In genomic region chr2:158178696-158179369, GRCm38 (mm10) we compare ENCODE assay signal across 7 mouse cellular contexts. TPM values are rescaled to one million over a fixed set of nuclear protein-coding genes. Genes with fewer than 3 reads are reported as not detected.
DNase-seq lines count a peak whose midpoint lies in the region; ATAC-seq lines count a peak whose summit lies in the region.

No protein-coding gene starts in this region.

- H3K4me2 ChIP-seq in liver, embryonic 15.5 days, result peak overlapping the region; percentile 64

- peaks cover 41% of the 10 kb centered on the region for H3K27me3 ChIP-seq in liver, embryonic 15.5 days

- WGBS in liver, embryonic 15.5 days (ENCODE audit: insufficient replicate concordance), result 7% methylated on average over 19 of the region's 19 CpGs

- no peak overlapping the region for H3K9ac ChIP-seq in liver, embryonic 15.5 days

- no peaks in the 10 kb centered on the region for H3K9me3 ChIP-seq in liver, embryonic 15.5 days (replicated peaks)

- peak overlapping the region; percentile 32 for H3K4me3 ChIP-seq in liver, embryonic 15.5 days (replicated peaks)

- peak; percentile 39 for ATAC-seq in common myeloid progenitor, adult 5-6 weeks (replicated peaks; ENCODE audit: low read depth, poor library complexity, severe bottlenecking)
- ATAC-seq in inflammation-experienced regulatory T-cells, adult 6 months, result peak; percentile 58
- ATAC-seq in liver, embryonic 15.5 days (ENCODE audit: insufficient read depth), result peak; percentile 35

- peaks cover 47% of the 10 kb centered on the region for H3K4me1 ChIP-seq in liver, embryonic 15.5 days (replicated peaks)

- DNase-seq in ZHBTc4 (ENCODE audit: low read depth, low spot score), result peak; percentile 89
- DNase-seq in gastrocnemius, postnatal 36 days, result peak; percentile 71 to 75
- DNase-seq in neural tube, embryonic 10.5 days (ENCODE audit: extremely low spot score, low spot score), result peak; percentile 79
- DNase-seq in thymus, postnatal 14 days, result peak; percentile 73

- no peak overlapping the region for H3K27ac ChIP-seq in liver, embryonic 15.5 days (replicated peaks)

- intact Hi-C loops in gastrocnemius, postnatal 36 days (cut with DNase I), result no loop called here

- no peaks in the 10 kb centered on the region for H3K36me3 ChIP-seq in liver, embryonic 15.5 days (replicated peaks)

RNA-seq across cellular contexts. Expression of gene Tgm2, which starts 32.6 kb away (rescaled TPM):
- total RNA-seq in common myeloid progenitor, adult 5-6 weeks (2017), result 3.8 and 5.4 TPM in 2 replicates
- total RNA-seq in gastrocnemius, postnatal 36 days (2021), result 10 to 100 TPM; 41.0 to 53.1 TPM
- polyA plus RNA-seq in inflammation-experienced regulatory T-cells, adult 6 months (2017; shearing (Covaris generic)), result 1 to 10 TPM; 1.2 to 2.6 (median 2.1) TPM
- 67.7 and 77.8 TPM in 2 replicates for polyA plus RNA-seq in liver, embryonic 15.5 days (2015; fragmentation: Nextera tagmentation; extraction: Ambion mirVana)

RNA-seq across cellular contexts. Expression of gene D630003M21Rik, which starts 50.2 kb away (rescaled TPM):
- total RNA-seq in common myeloid progenitor, adult 5-6 weeks (2017), result not detected in 2 replicates
- total RNA-seq in gastrocnemius, postnatal 36 days (2021), result 1 to 10 TPM; 2.2 TPM
- not detected for polyA plus RNA-seq in inflammation-experienced regulatory T-cells, adult 6 months (2017; shearing (Covaris generic))
- polyA plus RNA-seq in liver, embryonic 15.5 days (2015; fragmentation: Nextera tagmentation; extraction: Ambion mirVana), result 0.61 and 0.78 TPM in 2 replicates
